Mouse (Mus musculus): Measurements from ENCODE around the gene Nmrk2.

The Nmrk2 gene

DNA sequence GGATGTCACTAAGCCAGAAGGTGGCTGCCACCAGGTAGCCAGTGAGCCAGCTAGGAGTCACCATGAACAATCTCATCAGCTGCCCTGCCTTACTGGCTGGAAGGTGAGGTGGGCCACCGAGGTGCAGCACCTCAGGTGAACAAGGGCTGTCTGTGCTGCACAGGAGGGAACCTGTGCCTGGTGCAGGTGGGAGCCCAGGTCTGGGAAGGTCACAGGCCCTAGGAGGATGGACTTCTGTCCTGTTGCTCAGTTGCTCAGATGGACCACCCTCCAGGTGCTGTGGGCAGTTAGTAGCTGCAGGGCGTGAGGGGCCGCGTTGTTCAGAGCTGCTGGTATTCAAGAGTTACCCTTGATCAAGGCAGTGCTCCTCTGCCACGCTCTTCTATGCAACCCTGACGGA is 15.0 kb upstream of the Nmrk2 start:
- DNase-seq (ENCODE audit: low spot score) = no peak

GRCm38 (mm10) chr10:81216260-81216659 is 14.4 kb upstream of the Nmrk2 start:
- DNase-seq (ENCODE audit: low spot score) = no peak

DNA sequence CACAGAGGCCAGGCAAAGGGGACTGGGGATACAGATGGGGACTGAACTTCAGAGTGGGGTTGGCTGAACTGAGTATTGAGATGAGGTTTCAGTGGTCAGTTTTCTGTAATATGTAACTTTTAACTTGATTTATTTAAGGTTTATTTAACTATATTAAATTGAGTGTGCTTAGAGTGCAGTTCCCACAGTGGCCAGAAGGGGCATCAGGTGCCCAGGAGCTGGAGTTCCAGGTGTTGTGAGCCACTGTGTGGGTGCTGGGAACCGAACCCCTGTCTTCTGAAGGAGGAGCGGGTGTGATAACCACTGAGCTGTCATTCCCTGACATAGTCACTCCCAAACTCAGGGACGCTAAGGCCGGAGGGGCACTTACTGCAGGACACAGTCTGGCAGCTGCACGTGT is 8.3 kb upstream of the Nmrk2 start:
- no peak for DNase-seq (ENCODE audit: low spot score)

DNA sequence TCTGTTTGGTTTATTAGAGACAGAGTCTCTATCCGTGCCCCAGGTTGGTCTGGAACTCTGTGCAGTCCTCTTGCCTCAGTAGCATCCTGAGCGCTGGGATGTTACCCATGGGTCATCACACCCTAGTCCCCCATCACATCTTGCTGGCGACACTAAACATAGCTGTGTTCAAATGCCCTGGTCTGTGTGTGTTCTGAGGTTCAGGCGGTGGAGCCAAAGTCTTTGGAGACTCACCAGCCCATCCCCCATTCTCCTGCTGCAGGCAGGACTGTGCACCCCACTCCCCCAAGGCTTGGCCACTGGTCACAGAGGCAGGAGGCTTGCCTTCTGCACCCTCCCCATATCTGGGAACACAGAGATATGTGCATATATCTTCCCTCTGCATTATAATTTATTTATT is 2.3 kb upstream of the Nmrk2 start:
- DNase-seq (ENCODE audit: low spot score) = no peak

- no peak for DNase-seq (ENCODE audit: low spot score)
These were observed 1.3 kb upstream of the Nmrk2 start for GRCm38 (mm10) chr10:81202978-81203720.

GRCm38 (mm10) chr10:81200605-81201287 is 1.1 kb downstream of the Nmrk2 start:
- no peak for DNase-seq (ENCODE audit: low spot score)

DNA sequence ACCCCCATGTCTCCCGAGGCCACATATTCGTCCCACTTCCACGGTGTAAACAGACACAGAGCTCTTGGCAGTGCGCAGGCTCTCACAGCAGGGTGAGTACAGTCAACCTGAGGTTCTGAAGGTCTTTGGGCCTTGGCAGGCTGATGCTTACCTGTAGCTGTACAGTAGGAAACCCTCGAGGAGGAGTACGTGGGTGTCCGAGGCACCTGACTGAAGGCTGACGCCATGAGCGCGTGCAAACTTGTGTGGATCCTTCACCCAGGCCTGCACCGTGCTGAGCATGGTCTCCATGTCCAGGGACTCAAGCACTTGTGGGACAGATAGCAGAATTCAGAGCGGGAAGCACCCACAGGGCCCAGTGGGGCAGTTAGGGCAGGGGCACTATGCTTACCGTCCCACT is 1.7 kb downstream of the Nmrk2 start:
- no peak for DNase-seq (ENCODE audit: low spot score)

DNA sequence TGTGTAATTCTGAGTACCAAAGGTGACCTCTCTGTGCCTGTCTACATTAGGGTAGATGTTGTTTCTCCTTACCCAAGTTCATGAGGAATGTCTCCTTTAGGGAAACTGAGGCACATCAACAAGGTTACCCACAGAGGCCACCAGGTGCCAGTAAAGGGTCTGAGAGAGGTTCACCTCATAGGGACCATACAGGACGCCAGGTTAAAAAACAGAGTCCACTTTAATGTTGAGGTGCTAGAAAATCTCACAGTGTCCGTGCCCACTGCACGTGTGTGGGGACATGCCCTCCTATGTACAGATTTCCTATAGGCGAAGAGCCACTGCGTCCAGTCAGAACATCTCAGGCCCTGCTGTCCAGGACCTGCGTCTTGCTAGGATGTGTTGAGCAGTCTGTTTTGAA is 2.9 kb downstream of the Nmrk2 start:
- DNase-seq (ENCODE audit: low spot score) = no peak

- no peak for DNase-seq (ENCODE audit: low spot score)
These were observed 3.6 kb downstream of the Nmrk2 start for GRCm38 (mm10) chr10:81198230-81198629.

GRCm38 (mm10) chr10:81197305-81197704 is 4.5 kb downstream of the Nmrk2 start:
- no peak for DNase-seq (ENCODE audit: low spot score)

DNA sequence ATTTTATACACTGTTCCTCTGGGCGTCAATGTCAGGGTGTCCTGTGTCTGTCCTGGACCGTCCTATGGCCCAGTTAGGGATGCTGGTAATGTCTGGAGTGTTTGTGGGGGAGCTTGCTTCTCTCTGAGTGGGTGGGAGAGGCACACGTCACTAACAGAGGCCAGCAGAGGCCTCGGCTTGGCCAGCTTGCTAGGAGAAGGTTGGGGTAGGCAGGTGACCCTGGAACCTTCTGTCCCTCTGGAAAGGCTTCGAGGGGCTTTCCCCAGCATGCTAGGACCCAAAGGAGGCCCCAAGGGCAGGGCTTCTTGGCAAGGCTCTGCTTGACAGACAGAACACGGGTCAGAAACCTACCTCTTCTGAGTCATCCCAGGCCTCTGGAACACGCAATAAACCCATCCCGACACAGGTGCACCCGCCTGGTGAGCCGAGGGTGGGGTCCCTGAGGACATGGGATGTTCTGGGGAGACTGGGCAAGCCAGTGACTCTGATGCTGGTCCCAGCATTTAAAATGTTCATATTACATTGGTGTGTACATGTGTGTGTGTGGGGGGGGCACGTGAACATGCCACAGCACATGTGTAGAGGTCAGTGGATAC is 5.3 kb downstream of the Nmrk2 start:
- DNase-seq (ENCODE audit: low spot score) = no peak

DNA sequence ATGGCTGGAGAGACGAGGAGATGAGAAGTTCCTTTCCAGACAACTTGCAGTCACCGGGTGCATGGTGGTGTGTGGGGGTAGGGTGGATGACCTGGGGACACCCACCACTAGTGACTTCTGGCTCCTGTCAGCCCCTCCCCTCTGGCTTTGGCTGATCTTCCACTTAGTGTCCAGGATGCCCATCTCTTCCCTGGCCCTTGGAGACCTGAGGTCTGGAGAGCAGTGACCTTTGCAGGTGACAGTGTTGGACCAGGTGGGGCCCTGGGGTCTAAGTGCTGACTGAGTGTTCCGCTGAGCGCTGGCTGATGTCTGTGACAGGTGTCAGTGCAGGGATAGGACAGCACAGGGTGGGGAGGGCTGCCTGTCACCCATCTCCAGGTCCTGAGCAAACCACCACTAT is 6.6 kb downstream of the Nmrk2 start:
- no peak for DNase-seq (ENCODE audit: low spot score)

- no peak for DNase-seq (ENCODE audit: low spot score)
These were observed 7.7 kb downstream of the Nmrk2 start for GRCm38 (mm10) chr10:81193991-81194774.

GRCm38 (mm10) chr10:81192968-81193501 is 8.8 kb downstream of the Nmrk2 start:
- no peak for DNase-seq (ENCODE audit: low spot score)

GRCm38 (mm10) chr10:81192270-81192967 is 9.4 kb downstream of the Nmrk2 start:
- peak; percentile 73 for DNase-seq (ENCODE audit: low spot score)

GRCm38 (mm10) chr10:81191342-81191982 is 10.4 kb downstream of the Nmrk2 start:
- no peak for DNase-seq (ENCODE audit: low spot score)

DNA sequence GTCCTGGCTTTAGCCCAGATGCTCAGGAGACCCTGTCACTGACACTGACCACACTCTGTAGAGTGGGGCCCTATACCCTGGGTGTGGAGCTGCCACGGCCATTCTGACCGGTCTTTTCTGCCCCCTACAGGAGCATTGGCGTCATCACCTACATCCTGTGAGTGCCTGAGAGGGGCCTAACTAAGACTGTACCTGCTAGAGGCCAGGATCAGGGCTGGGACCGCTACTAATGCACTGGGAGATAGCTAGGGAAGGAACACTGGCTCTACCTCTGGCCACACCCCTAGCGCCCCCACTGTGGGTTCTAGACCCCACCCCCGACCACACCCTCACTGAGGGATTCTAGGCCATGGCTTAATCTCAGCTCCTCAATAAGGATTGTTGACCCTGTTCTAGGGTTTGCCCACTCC is 10.9 kb downstream of the Nmrk2 start:
- no peak for DNase-seq (ENCODE audit: low spot score)

DNA sequence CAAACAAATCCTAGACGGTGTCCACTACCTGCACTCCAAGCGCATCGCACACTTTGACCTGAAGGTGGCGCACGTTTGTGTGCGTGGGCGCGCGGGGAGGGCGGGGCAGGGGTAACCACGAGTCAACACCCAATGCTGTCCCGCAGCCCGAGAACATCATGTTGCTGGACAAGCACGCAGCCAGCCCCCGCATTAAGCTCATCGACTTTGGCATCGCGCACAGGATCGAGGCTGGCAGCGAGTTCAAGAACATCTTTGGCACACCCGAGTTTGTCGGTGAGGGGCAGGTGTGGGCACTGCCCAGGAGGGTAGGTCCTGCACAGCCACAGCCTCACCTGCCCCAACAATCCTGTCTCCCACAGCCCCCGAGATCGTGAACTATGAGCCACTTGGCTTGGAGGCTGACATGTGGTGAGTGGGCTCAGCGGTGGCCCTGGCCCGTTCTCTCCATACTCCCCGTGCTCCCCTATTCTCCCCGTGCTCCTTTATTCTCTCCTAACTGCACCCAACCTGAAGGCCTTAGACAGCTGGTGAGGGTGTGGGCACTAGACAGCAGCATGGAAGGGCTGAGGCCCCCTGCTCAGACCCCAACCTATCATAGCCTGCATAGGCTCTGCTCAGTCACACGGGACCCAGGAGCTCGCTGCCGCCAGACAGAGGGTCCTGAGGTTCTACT is 11.5 kb downstream of the Nmrk2 start:
- DNase-seq (ENCODE audit: low spot score) = no peak

- DNase-seq (ENCODE audit: low spot score) = no peak
These were observed 12.0 kb downstream of the Nmrk2 start for GRCm38 (mm10) chr10:81189821-81190220.

DNA sequence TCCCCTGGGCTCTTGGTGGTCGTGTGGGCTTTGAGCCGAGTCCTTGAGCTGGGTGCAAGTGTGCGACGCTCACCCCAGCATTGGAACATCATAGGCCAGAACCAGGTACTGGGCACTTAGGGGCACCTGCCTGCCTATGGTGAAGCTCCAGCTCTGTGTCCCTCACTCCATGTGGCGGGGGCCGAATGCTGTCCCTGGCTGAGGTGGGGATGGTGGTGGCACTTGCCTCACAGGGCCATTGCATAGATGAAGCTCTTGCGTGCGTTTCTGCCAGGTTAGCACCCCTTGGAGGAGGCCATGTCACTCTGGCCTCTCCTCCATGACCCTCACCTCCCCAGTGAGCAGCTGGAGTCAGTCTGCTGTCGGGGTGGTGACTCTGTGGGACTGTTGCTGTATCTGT is 14.7 kb downstream of the Nmrk2 start:
- DNase-seq (ENCODE audit: low spot score) = no peak

- no peak for DNase-seq (ENCODE audit: low spot score)
These were observed 17.1 kb downstream of the Nmrk2 start for GRCm38 (mm10) chr10:81184765-81185164.

All from ovary, adult 18-20 months (tissue).